Mouse (Mus musculus): Measurements from ENCODE around the gene Acvr1c.

The Acvr1c gene

DNA sequence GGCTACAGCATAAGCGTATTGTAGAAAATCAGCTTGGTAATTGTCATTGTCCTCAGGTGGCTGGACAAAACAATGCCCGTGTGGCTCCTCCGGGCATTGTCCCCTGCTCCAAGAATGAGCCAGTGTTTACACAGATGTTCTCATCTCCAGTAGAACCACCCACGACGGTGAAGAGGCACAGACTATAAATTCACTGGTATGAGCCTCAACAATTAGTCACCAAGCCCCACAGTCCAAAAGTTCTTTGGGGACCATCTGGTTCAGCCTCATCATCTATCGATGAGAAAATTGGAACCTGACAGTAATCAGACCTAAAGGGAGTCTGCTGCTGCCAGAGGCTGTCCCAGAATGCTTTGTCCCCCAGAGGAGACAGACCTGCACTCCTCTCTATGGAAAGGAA, 68.4 kb downstream of the Acvr1c start:
- in situ Hi-C loops (cut with MboI, MseI), result no loop called here

DNA sequence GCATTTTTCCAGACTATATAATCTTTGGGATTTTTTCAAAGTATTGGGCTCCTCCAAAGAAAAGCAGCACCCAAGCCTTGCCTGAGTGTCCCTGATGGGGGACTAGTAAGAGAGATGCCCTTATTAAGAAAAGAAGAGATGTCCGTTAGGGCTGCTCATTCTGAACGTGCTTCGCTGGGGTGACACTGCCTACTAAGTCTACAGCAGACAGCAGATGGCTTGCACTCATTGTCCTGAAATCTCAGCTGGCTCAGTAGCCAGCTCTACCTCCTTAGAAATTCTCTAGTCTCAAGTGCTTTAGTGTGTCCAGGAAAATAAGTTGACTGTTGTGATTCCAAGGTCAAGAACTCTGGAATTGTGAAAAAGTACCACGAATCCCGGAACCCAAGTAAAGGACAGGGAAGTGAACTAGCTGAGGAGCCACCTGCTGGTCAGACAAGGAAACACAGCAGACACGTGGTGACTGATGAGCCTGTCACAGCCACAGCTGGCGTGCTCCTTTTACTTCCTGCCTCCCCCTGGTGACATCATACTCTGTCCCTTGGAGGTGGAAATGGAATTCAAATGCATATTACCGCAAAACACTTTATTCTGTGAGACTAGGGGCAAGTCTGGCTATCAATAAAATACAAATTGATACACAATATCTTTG, 75.3 kb downstream of the Acvr1c start:
- in situ Hi-C loops (cut with MboI, MseI), result no loop called here

DNA sequence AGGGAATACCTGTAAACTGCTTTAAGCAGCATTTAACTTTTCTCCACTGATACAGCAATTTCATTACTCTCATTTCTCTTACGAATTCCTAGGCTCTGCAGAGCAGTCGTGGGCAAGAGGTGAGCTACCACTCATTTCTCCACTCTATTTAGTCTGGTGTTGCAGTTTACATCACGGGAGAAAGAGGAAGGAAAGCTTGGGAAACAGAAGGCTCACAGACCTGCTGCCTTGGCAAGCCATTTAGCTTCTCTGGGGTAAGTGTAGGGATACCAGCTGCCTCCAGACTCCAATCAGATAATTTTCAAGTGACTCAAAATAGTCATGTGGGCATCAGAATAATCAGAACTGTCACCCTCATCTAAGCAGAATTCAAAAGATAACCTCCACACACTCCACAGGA, 76.6 kb downstream of the Acvr1c start:
- in situ Hi-C loops (cut with MboI, MseI), result no loop called here

DNA sequence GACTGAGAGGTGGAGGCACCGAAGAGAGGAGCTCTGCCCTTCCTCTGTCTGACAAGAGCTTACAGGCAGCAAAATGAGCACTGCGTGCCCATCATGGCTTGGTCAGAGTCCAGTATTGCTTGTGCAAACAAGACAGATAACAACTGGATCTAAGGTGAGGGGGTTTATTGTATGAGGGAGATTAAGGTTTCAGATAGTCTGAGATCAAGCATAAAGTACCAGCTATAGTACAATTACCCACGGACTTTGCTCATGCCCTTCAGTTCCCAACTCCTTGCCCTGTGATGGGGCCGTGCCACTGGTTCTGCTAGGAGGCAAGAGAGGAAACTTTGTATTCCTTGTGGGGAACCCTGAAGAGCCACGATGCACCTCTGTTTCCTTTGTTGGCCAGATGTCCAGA, 78.5 kb downstream of the Acvr1c start:
- in situ Hi-C loops (cut with MboI, MseI), result loop anchor here (10.0 kb wide), 1 partner anchor 854 kb away; no protein-coding TSS in a partner anchor

DNA sequence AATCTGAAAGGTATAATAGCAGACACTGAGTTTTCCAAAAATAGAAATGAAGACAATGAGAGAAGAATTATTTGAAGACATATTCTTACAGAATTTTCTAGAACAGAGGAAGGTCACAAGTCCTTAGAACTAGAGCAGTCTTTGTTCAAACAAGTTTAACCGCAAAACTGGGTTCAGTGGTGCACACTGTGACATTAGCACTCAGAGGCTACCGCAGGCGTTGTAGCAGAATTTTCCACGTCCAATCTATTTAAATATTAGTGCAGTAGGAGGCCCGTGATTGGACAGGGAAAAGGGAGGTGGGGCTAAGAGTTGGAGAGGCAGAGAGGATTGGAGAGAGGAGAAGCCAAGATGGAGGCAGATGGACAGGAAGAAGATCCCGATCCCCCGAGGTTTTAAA, 81.2 kb downstream of the Acvr1c start:
- in situ Hi-C loops (cut with MboI, MseI), result loop anchor here (10.0 kb wide), 1 partner anchor 852 kb away; no protein-coding TSS in a partner anchor

DNA sequence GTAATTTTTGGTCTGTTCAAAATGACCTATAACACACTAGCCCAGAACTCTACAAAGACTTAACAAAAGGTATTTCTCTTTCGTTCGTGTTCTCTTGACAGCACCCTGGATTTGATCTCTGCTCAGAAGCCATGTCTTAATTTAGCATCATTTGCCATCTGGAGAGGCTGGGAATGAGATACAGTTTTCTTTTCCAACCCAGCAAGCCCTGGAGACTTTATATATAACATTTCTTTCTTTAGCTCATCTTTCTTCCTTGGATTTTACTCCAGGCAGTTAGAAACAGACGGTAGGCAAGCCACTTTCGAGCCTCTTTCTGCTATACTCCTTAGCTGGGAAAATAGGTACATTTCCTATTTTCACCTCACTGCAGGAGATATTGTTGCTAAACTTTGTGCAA, 117.1 kb downstream of the Acvr1c start:
- in situ Hi-C loops (cut with MboI, MseI), result no loop called here

DNA sequence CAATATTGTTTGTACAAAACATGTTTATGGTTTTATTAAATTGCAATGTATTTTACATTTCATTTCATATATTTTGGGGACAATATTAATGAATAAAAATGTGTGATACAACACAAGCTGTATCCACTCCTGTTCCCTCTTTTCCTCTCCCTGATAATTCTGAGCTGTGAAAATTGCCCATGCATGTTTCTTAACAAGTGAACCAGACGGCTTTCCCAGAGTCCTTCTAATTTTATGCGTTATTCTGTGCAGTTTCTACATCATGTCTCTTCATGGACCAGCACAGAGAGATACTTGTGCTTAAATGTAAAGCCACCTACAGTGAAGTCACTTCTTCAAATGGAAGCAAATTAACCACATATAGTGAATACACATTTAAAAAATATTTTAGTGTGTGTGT, 120.2 kb downstream of the Acvr1c start:
- in situ Hi-C loops (cut with MboI, MseI), result no loop called here

Data from T-helper 2 cell (primary cell).